Mouse (Mus musculus) cerebellum, adult 9-10 months (tissue): ENCODE results near the gene Nr1h4.

Experiments
- DNase-seq: peaks from one replicate; pipeline ENCODE4 v3.0.0; 2022

Gene Nr1h4

GRCm38 (mm10) chr10:89520381-89520780, 13.0 kb downstream of the Nr1h4 start:
- no peak for DNase-seq

- no peak for DNase-seq
Measured at GRCm38 (mm10) chr10:89519226-89519625, 14.2 kb downstream of the Nr1h4 start.

GRCm38 (mm10) chr10:89518365-89518764, 15.0 kb downstream of the Nr1h4 start:
- no peak for DNase-seq

GRCm38 (mm10) chr10:89515813-89516212, 17.6 kb downstream of the Nr1h4 start:
- DNase-seq, result no peak

GRCm38 (mm10) chr10:89512562-89512961, 20.8 kb downstream of the Nr1h4 start:
- no peak for DNase-seq

GRCm38 (mm10) chr10:89510547-89510946, 22.8 kb downstream of the Nr1h4 start:
- no peak for DNase-seq

GRCm38 (mm10) chr10:89508567-89508966, 24.8 kb downstream of the Nr1h4 start:
- no peak for DNase-seq

- no peak for DNase-seq
Measured at GRCm38 (mm10) chr10:89506479-89506878, 26.9 kb downstream of the Nr1h4 start.

- no peak for DNase-seq
Measured at GRCm38 (mm10) chr10:89505592-89505955, 27.8 kb downstream of the Nr1h4 start.

GRCm38 (mm10) chr10:89504952-89505591, 28.3 kb downstream of the Nr1h4 start:
- no peak for DNase-seq

- DNase-seq, result no peak
Measured at GRCm38 (mm10) chr10:89502986-89503560, 30.3 kb downstream of the Nr1h4 start.

GRCm38 (mm10) chr10:89501902-89502301, 31.5 kb downstream of the Nr1h4 start:
- no peak for DNase-seq

- no peak for DNase-seq
Measured at GRCm38 (mm10) chr10:89495537-89495936, 37.8 kb downstream of the Nr1h4 start.

- DNase-seq, result no peak
Measured at GRCm38 (mm10) chr10:89491321-89491720, 42.1 kb downstream of the Nr1h4 start.

GRCm38 (mm10) chr10:89490250-89490649, 43.1 kb downstream of the Nr1h4 start:
- DNase-seq, result no peak

GRCm38 (mm10) chr10:89489459-89489858, 43.9 kb downstream of the Nr1h4 start:
- DNase-seq, result no peak

- no peak for DNase-seq
Measured at GRCm38 (mm10) chr10:89486995-89487742, 46.2 kb downstream of the Nr1h4 start.

- no peak for DNase-seq
Measured at GRCm38 (mm10) chr10:89484907-89485306, 48.5 kb downstream of the Nr1h4 start.

GRCm38 (mm10) chr10:89483812-89484602, 49.4 kb downstream of the Nr1h4 start:
- no peak for DNase-seq

- no peak for DNase-seq
Measured at GRCm38 (mm10) chr10:89483113-89483512, 50.3 kb downstream of the Nr1h4 start.

GRCm38 (mm10) chr10:89482142-89482681, 51.2 kb downstream of the Nr1h4 start:
- no peak for DNase-seq

- DNase-seq, result no peak
Measured at GRCm38 (mm10) chr10:89481638-89482037, 51.7 kb downstream of the Nr1h4 start.

GRCm38 (mm10) chr10:89478766-89479165, 54.6 kb downstream of the Nr1h4 start:
- DNase-seq, result no peak
